Mouse (Mus musculus): ENCODE data around the gene Arhgap17.

Arhgap17 gene

GRCm38 (mm10) chr7:123324105-123324504, 45.6 kb downstream of the Arhgap17 start:
- Histone ChIP-seq H3K27me3 (ENCODE audit: insufficient read depth, low read length) (no peaks in the 10 kb centered on the region), H3K9me3 (ENCODE audit: low read length) (no peaks in the 10 kb centered on the region), H3K36me3 (ENCODE audit: insufficient read depth, low read length) (peaks cover 87% of the 10 kb centered on the region), H3K4me1 (replicated peaks; ENCODE audit: low read depth, low read length) (peaks cover 40% of the 10 kb centered on the region), H3K4me3 (replicated peaks; ENCODE audit: low read length) (no peak overlapping the region)
- TF ChIP-seq CTCF (conservative IDR thresholded peaks at IDR 0.05; ENCODE audit: low read length) (no peak), NANOG (IDR thresholded peaks at IDR 0.05; ENCODE audit: borderline replicate concordance, low read length) (no peak), POU5F1 (IDR thresholded peaks at IDR 0.05; ENCODE audit: borderline replicate concordance, low read length) (no peak)

GRCm38 (mm10) chr7:123323388-123323787, 46.3 kb downstream of the Arhgap17 start:
- Histone ChIP-seq H3K4me3 (replicated peaks; ENCODE audit: low read length) (no peak overlapping the region), H3K9me3 (ENCODE audit: low read length) (no peaks in the 10 kb centered on the region), H3K36me3 (ENCODE audit: insufficient read depth, low read length) (peaks cover 91% of the 10 kb centered on the region), H3K4me1 (replicated peaks; ENCODE audit: low read depth, low read length) (peaks cover 40% of the 10 kb centered on the region), H3K27me3 (ENCODE audit: insufficient read depth, low read length) (no peaks in the 10 kb centered on the region)
- no peak for TF ChIP-seq NANOG (IDR thresholded peaks at IDR 0.05; ENCODE audit: borderline replicate concordance, low read length)
- TF ChIP-seq CTCF (conservative IDR thresholded peaks at IDR 0.05; ENCODE audit: low read length): no peak
- TF ChIP-seq POU5F1 (IDR thresholded peaks at IDR 0.05; ENCODE audit: borderline replicate concordance, low read length): no peak

- H3K4me1 ChIP-seq (replicated peaks; ENCODE audit: low read depth, low read length): peaks cover 33% of the 10 kb centered on the region
- peaks cover 94% of the 10 kb centered on the region for H3K36me3 ChIP-seq (ENCODE audit: insufficient read depth, low read length)
- H3K9me3 ChIP-seq (ENCODE audit: low read length): no peaks in the 10 kb centered on the region
- no peak overlapping the region for H3K4me3 ChIP-seq (replicated peaks; ENCODE audit: low read length)
- TF ChIP-seq NANOG (IDR thresholded peaks at IDR 0.05; ENCODE audit: borderline replicate concordance, low read length) (no peak), CTCF (conservative IDR thresholded peaks at IDR 0.05; ENCODE audit: low read length) (no peak), POU5F1 (IDR thresholded peaks at IDR 0.05; ENCODE audit: borderline replicate concordance, low read length) (no peak)
- H3K27me3 ChIP-seq (ENCODE audit: insufficient read depth, low read length): no peaks in the 10 kb centered on the region
These were observed 47.1 kb downstream of the Arhgap17 start for GRCm38 (mm10) chr7:123322452-123323121.

- H3K4me1 ChIP-seq (replicated peaks; ENCODE audit: low read depth, low read length): peaks cover 25% of the 10 kb centered on the region
- TF ChIP-seq NANOG (IDR thresholded peaks at IDR 0.05; ENCODE audit: borderline replicate concordance, low read length): no peak
- TF ChIP-seq CTCF (conservative IDR thresholded peaks at IDR 0.05; ENCODE audit: low read length): no peak
- no peak for TF ChIP-seq POU5F1 (IDR thresholded peaks at IDR 0.05; ENCODE audit: borderline replicate concordance, low read length)
- peaks cover 97% of the 10 kb centered on the region for H3K36me3 ChIP-seq (ENCODE audit: insufficient read depth, low read length)
- no peak overlapping the region for H3K4me3 ChIP-seq (replicated peaks; ENCODE audit: low read length)
- no peaks in the 10 kb centered on the region for H3K27me3 ChIP-seq (ENCODE audit: insufficient read depth, low read length)
- H3K9me3 ChIP-seq (ENCODE audit: low read length): no peaks in the 10 kb centered on the region
These were observed 57.0 kb downstream of the Arhgap17 start for GRCm38 (mm10) chr7:123312738-123313137.

GRCm38 (mm10) chr7:123311836-123312235, 57.9 kb downstream of the Arhgap17 start:
- H3K36me3 ChIP-seq (ENCODE audit: insufficient read depth, low read length): peaks cover 97% of the 10 kb centered on the region
- peaks cover 25% of the 10 kb centered on the region for H3K4me1 ChIP-seq (replicated peaks; ENCODE audit: low read depth, low read length)
- H3K4me3 ChIP-seq (replicated peaks; ENCODE audit: low read length): no peak overlapping the region
- no peaks in the 10 kb centered on the region for H3K27me3 ChIP-seq (ENCODE audit: insufficient read depth, low read length)
- H3K9me3 ChIP-seq (ENCODE audit: low read length): no peaks in the 10 kb centered on the region
- TF ChIP-seq CTCF (conservative IDR thresholded peaks at IDR 0.05; ENCODE audit: low read length): no peak
- no peak for TF ChIP-seq POU5F1 (IDR thresholded peaks at IDR 0.05; ENCODE audit: borderline replicate concordance, low read length)
- no peak for TF ChIP-seq NANOG (IDR thresholded peaks at IDR 0.05; ENCODE audit: borderline replicate concordance, low read length)

GRCm38 (mm10) chr7:123307887-123308558, 61.7 kb downstream of the Arhgap17 start:
- TF ChIP-seq POU5F1 (IDR thresholded peaks at IDR 0.05; ENCODE audit: borderline replicate concordance, low read length) (no peak), NANOG (IDR thresholded peaks at IDR 0.05; ENCODE audit: borderline replicate concordance, low read length) (no peak), CTCF (conservative IDR thresholded peaks at IDR 0.05; ENCODE audit: low read length) (no peak)
- Histone ChIP-seq H3K36me3 (ENCODE audit: insufficient read depth, low read length) (peaks cover 100% of the 10 kb centered on the region), H3K9me3 (ENCODE audit: low read length) (no peaks in the 10 kb centered on the region), H3K4me3 (replicated peaks; ENCODE audit: low read length) (no peak overlapping the region), H3K4me1 (replicated peaks; ENCODE audit: low read depth, low read length) (peaks cover 18% of the 10 kb centered on the region), H3K27me3 (ENCODE audit: insufficient read depth, low read length) (no peaks in the 10 kb centered on the region)

GRCm38 (mm10) chr7:123307236-123307635, 62.5 kb downstream of the Arhgap17 start:
- Histone ChIP-seq H3K4me3 (replicated peaks; ENCODE audit: low read length) (no peak overlapping the region), H3K4me1 (replicated peaks; ENCODE audit: low read depth, low read length) (peaks cover 10% of the 10 kb centered on the region), H3K27me3 (ENCODE audit: insufficient read depth, low read length) (no peaks in the 10 kb centered on the region), H3K9me3 (ENCODE audit: low read length) (no peaks in the 10 kb centered on the region), H3K36me3 (ENCODE audit: insufficient read depth, low read length) (peaks cover 99% of the 10 kb centered on the region)
- TF ChIP-seq POU5F1 (IDR thresholded peaks at IDR 0.05; ENCODE audit: borderline replicate concordance, low read length) (no peak), NANOG (IDR thresholded peaks at IDR 0.05; ENCODE audit: borderline replicate concordance, low read length) (no peak), CTCF (conservative IDR thresholded peaks at IDR 0.05; ENCODE audit: low read length) (no peak)

GRCm38 (mm10) chr7:123305397-123305796, 64.3 kb downstream of the Arhgap17 start:
- no peaks in the 10 kb centered on the region for H3K9me3 ChIP-seq (ENCODE audit: low read length)
- H3K36me3 ChIP-seq (ENCODE audit: insufficient read depth, low read length): peaks cover 85% of the 10 kb centered on the region
- H3K4me1 ChIP-seq (replicated peaks; ENCODE audit: low read depth, low read length): no peaks in the 10 kb centered on the region
- H3K4me3 ChIP-seq (replicated peaks; ENCODE audit: low read length): no peak overlapping the region
- TF ChIP-seq CTCF (conservative IDR thresholded peaks at IDR 0.05; ENCODE audit: low read length): no peak
- no peak for TF ChIP-seq POU5F1 (IDR thresholded peaks at IDR 0.05; ENCODE audit: borderline replicate concordance, low read length)
- TF ChIP-seq NANOG (IDR thresholded peaks at IDR 0.05; ENCODE audit: borderline replicate concordance, low read length): no peak
- no peaks in the 10 kb centered on the region for H3K27me3 ChIP-seq (ENCODE audit: insufficient read depth, low read length)

All from E14TG2a.4 (cell line).